Mouse (Mus musculus) stomach, postnatal 0 days (tissue): Measurements from ENCODE around the gene Ptcra. TPM values are rescaled to one million over a fixed set of nuclear protein-coding genes. Genes with fewer than 3 reads are reported as not detected.

ENCODE experiments used
- ATAC-seq: fragments of 200-750 bp; cut with Nextera tagmentation; 2 replicates; pipeline ENCODE4 v1.8.0; 2017; ENCODE audit not compliant: low FRiP score, low TSS enrichment
- DNase-seq: peaks from one replicate; pipeline ENCODE4 v3.0.0-alpha.2; 2016; ENCODE audit warnings: low spot score
- H3K27ac ChIP-seq: fragments of 300-500 bp; sonication (generic); replicated peaks from 2 replicates; pipeline ENCODE4 v1.5.1; 2014; ENCODE audit warnings: mild to moderate bottlenecking, control low read depth
- H3K27me3 ChIP-seq: fragments of 300-500 bp; sonication (generic); 2 replicates; pipeline ENCODE4 v1.6.1; 2014; ENCODE audit warnings: low read length; ENCODE audit not compliant: control insufficient read depth, insufficient read depth
- H3K36me3 ChIP-seq: fragments of 300-500 bp; sonication (generic); 2 replicates; pipeline ENCODE4 v1.6.1; 2014; ENCODE audit warnings: low read length, mixed read lengths; ENCODE audit not compliant: control insufficient read depth, insufficient read depth
- H3K4me1 ChIP-seq: fragments of 300-500 bp; sonication (generic); replicated peaks from 2 replicates; pipeline ENCODE4 v1.6.1; 2014; ENCODE audit warnings: antibody characterized with exemption; ENCODE audit not compliant: control insufficient read depth, insufficient read depth
- H3K4me2 ChIP-seq: fragments of 300-500 bp; sonication (generic); replicated peaks from 2 replicates; pipeline ENCODE4 v1.6.1; 2014; ENCODE audit warnings: low read depth, mild to moderate bottlenecking, control low read depth, moderate library complexity
- H3K4me3 ChIP-seq: fragments of 300-500 bp; sonication (generic); 2 replicates; pipeline ENCODE4 v1.5.1; 2014; ENCODE audit warnings: low read depth, low read length, control low read depth
- H3K9ac ChIP-seq: fragments of 300-500 bp; sonication (generic); 2 replicates; pipeline ENCODE4 v1.6.1; 2014; ENCODE audit warnings: mild to moderate bottlenecking, low read length, control low read depth, mixed read lengths
- H3K9me3 ChIP-seq: fragments of 300-500 bp; sonication (generic); 2 replicates; pipeline ENCODE4 v1.6.1; 2016; ENCODE audit warnings: low read length; ENCODE audit not compliant: control insufficient read depth
- CTCF ChIP-seq: IDR thresholded peaks from 2 replicates; pipeline ENCODE4 v1.5.1; 2016; ENCODE audit warnings: antibody characterized with exemption, low read depth, mild to moderate bottlenecking, moderate library complexity
- EP300 ChIP-seq: optimal IDR thresholded peaks from 2 replicates; pipeline ENCODE3; 2016; ENCODE audit warnings: antibody characterized with exemption
- WGBS: fragments of 180-500 bp; shearing (Covaris S2); extraction: QIAGEN DNeasy Blood & Tissue Kit; methylation state at CpG from one replicate; pipeline ENCODE4 v1.1.7; 2014; 5-methylcytosine and 5-hydroxymethylcytosine counted together
- polyA plus RNA-seq: library from polyadenylated mRNA; unstranded; fragments of >200 nt; fragmentation: Nextera tagmentation; extraction: Ambion mirVana; gene quantifications from 2 replicates; pipeline ENCODE4 v1.2.1, GENCODE M21; 2015

The Ptcra gene
- polyA plus RNA-seq, 1 experiment from 2014 or later = 0.50 TPM

DNA sequence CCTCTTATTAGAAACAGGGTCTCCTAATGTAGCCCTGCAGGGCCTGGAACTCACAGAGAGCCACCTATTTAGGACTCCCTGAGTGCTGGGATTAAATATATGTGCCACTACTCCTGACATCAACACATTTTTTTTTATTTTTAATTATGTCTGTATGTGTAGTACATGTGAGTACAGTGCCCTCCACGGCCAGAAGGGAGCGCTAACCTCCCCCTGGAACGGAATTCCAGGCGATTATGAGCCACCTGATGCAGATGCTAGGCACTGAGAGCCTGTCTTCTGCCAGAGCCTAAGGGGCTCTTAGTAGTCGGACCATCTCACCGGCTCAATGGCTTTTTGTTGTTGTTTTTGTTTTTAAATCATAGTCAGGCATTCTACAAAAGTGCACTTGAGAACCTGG is 35.5 kb downstream of the Ptcra start:
- no peak overlapping the region for H3K27ac ChIP-seq
- TF ChIP-seq CTCF (peak; percentile 62), EP300 (no peak)
- H3K4me3 ChIP-seq = no peak overlapping the region
- ATAC-seq (no peak), DNase-seq (peak; percentile 42)
- no peaks in the 10 kb centered on the region for H3K4me1 ChIP-seq
- 0 out of 2 replicates have a peak, but pooled peaks cover 7% of the 10 kb centered on the region for H3K36me3 ChIP-seq
- H3K27me3 ChIP-seq = no peaks in the 10 kb centered on the region
- 46% methylated on average over 6 of the region's 6 CpGs for WGBS
- H3K9ac ChIP-seq = no peak overlapping the region
- no peak overlapping the region for H3K4me2 ChIP-seq
- no peaks in the 10 kb centered on the region for H3K9me3 ChIP-seq

DNA sequence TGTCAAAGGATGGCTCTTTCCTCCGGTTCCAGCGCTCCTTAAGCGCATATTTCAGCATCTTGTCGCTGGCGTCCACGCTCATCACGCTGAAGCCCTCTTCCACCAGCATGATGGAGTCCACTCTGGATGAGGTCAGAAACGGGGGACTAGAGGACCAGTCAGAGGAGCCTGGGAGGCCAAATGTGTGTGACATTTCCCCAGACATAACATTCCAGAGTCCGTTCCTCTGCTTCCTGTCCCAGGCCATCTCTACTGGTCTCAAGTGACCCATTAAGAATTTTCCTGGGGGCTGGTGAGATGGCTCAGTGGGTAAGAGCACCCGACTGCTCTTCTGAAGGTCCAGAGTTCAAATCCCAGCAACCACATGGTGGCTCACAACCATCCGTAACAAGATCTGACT is 36.2 kb downstream of the Ptcra start:
- no peaks in the 10 kb centered on the region for H3K9me3 ChIP-seq
- TF ChIP-seq CTCF = no peak
- no peak for TF ChIP-seq EP300
- DNase-seq = no peak
- WGBS = 92% methylated on average over 11 of the region's 11 CpGs
- H3K36me3 ChIP-seq = 0 out of 2 replicates have a peak, but pooled peaks cover 7% of the 10 kb centered on the region
- no peak for ATAC-seq
- no peak overlapping the region for H3K9ac ChIP-seq
- no peak overlapping the region for H3K27ac ChIP-seq
- H3K27me3 ChIP-seq = no peaks in the 10 kb centered on the region
- H3K4me3 ChIP-seq = no peak overlapping the region
- no peaks in the 10 kb centered on the region for H3K4me1 ChIP-seq
- H3K4me2 ChIP-seq = no peak overlapping the region

DNA sequence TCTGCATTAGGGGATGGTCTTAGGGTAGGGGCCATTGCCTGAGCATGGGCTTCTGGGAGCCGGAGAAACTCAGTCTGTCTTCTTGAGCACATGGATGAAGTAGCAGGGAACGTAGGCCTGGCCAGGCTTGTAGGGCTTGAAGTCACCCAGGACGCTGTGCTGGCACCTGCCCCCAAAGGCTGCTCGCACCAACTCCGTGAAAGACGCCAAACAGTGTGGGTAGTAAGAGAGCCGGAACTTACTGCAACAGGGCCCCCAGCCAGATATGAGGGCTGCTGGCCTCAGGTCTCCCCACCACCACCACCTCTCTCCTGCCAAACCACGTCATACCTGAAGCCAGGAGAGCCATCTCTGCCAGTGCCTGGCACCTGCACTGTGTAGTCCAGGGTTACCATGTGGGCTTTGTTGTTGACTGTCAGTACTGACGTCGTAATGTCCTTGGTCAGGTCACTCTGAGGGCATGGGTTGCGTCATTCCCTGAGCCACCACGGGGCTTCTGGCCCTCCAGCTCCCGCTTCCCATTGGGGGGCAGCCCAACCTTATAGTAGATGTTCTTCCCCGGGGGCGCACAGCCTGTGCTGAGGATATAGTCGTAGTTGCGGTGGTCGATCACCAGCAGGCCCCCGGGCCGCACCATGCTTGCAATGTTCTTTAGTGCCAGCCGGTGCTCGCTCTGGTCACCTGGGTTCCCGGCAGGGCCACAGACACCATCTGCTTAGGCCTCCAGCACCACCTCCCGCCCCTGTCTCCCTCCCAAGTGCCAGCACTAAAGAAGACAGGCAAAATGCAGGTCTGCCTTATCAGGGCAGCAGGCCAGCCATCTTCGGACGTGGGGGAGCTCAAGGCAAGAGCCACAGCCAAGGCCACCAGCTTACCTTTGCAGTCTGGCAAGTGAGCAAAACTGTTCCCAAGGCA is 37.5 kb downstream of the Ptcra start:
- Histone ChIP-seq H3K36me3 (peaks cover 7% of the 10 kb centered on the region; the same call in 1 of the 2 replicates), H3K4me2 (no peak overlapping the region), H3K9me3 (no peaks in the 10 kb centered on the region), H3K4me3 (no peak overlapping the region), H3K27ac (no peak overlapping the region), H3K4me1 (no peaks in the 10 kb centered on the region), H3K27me3 (no peaks in the 10 kb centered on the region), H3K9ac (no peak overlapping the region)
- no peak for TF ChIP-seq CTCF
- TF ChIP-seq EP300 = no peak
- WGBS = 92% methylated on average over 26 of the region's 26 CpGs
- ATAC-seq (no peak), DNase-seq (no peak)

DNA sequence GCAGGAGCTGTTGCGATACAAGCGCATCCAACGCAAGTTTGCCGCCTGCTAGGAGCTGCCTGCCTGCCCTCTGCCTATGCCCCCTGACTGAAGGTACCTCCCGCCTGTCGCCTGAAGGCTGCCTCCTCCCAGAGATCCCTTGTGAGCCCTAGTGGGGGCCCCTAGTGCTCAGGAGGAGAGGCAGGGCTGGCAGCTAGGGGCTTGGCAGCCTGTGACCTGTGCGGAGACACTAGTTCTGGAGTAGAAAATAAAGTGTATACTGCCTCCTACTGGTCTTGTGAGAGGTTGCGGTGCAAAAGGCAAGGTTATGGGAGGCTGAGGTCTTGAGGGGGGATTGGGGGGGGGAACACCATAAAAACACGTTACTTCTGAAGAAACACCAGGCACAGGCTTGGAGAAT is 38.2 kb downstream of the Ptcra start:
- Histone ChIP-seq H3K27me3 (no peaks in the 10 kb centered on the region), H3K9ac (no peak overlapping the region), H3K36me3 (peaks cover 8% of the 10 kb centered on the region; the same call in 1 of the 2 replicates), H3K4me1 (no peaks in the 10 kb centered on the region), H3K9me3 (no peaks in the 10 kb centered on the region), H3K27ac (no peak overlapping the region), H3K4me3 (no peak overlapping the region), H3K4me2 (no peak overlapping the region)
- 58% methylated on average over 9 of the region's 9 CpGs for WGBS
- no peak for TF ChIP-seq EP300
- TF ChIP-seq CTCF = peak; percentile 76
- DNase-seq (peak; percentile 41), ATAC-seq (peak; percentile 9; the same call in 1 of the 2 replicates)

DNA sequence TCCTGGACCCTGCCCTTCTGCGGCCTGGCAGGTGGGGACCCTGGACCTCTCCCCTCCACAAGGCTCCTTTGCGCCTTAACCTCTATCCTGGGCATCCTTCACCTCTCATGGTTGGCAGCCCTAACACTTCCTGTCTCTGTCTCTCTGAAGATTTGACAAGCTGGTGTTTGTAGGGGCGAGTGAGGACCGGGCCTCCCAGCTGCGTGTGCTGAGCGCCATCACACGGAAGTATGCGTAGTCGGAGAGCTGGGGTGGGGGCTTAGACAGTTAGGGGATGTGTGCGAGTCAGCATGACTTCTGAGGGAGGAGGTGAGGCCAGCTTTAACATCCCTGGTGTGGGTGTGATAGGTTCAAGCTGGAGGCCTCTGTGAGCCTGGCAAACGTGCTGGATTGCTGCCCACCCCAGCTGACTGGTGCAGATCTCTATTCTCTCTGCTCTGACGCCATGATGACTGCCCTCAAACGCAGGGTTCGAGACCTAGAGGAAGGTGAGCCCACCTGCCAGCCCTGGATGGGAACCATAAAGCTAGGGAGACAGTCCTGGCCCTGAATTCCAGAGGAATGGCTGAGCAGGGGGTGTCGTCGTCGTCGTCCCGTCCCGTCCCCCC is 38.9 kb downstream of the Ptcra start:
- peaks cover 10% of the 10 kb centered on the region; the same call in 1 of the 2 replicates for H3K36me3 ChIP-seq
- H3K27ac ChIP-seq = no peak overlapping the region
- no peaks in the 10 kb centered on the region for H3K4me1 ChIP-seq
- 81% methylated on average over 14 of the region's 20 CpGs for WGBS
- H3K9ac ChIP-seq = no peak overlapping the region
- ATAC-seq (no peak), DNase-seq (no peak)
- H3K9me3 ChIP-seq = no peaks in the 10 kb centered on the region
- H3K4me2 ChIP-seq = no peak overlapping the region
- no peak overlapping the region for H3K4me3 ChIP-seq
- H3K27me3 ChIP-seq = no peaks in the 10 kb centered on the region
- TF ChIP-seq EP300 (no peak), CTCF (no peak)

DNA sequence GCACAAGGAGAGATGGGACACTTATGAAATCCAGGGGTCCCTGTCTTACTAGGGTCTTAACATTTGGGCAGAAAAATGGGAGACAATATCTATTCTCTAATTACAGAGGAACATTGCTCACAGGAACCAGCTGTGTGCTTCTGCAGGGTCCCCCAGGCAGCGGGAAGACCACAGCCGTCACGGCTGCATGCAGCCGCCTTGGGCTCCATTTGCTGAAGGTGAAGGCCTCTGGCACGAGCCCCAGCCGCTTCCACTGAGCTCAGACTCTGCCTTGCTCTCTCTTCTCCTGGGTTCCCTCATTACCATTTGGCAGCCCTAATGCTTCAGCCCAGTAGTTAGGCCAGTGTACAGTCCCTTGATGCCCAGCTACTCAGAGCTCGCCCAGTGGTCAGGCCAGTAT is 42.4 kb downstream of the Ptcra start:
- Histone ChIP-seq H3K4me3 (no peak overlapping the region), H3K9ac (no peak overlapping the region), H3K27ac (no peak overlapping the region), H3K4me2 (no peak overlapping the region), H3K4me1 (no peaks in the 10 kb centered on the region), H3K27me3 (no peaks in the 10 kb centered on the region), H3K36me3 (peaks cover 10% of the 10 kb centered on the region; the same call in 1 of the 2 replicates), H3K9me3 (no peaks in the 10 kb centered on the region)
- WGBS = 78% methylated on average over 7 of the region's 7 CpGs
- ATAC-seq (no peak), DNase-seq (no peak)
- TF ChIP-seq CTCF = no peak
- no peak for TF ChIP-seq EP300
